Mouse (Mus musculus) kidney, postnatal 10 days (tissue): ENCODE measurements around the gene Prl2b1.

Experiments used
- DNase-seq: peaks from one replicate; pipeline ENCODE4 v3.0.0; 2021; ENCODE audit warnings: mixed read lengths

The Prl2b1 gene

GRCm38 (mm10) chr13:27390746-27391145, at the start of gene Prl2b1:
Gene Prl2b1, minus strand, starts transcription at chr13:27390846.
- DNase-seq, result no peak

- DNase-seq, result no peak
Measured at GRCm38 (mm10) chr13:27438588-27438987, 47.9 kb upstream of the Prl2b1 start, which contains the start of gene Prl8a6. Gene Prl8a6, minus strand, starts transcription at chr13:27438688.

DNA sequence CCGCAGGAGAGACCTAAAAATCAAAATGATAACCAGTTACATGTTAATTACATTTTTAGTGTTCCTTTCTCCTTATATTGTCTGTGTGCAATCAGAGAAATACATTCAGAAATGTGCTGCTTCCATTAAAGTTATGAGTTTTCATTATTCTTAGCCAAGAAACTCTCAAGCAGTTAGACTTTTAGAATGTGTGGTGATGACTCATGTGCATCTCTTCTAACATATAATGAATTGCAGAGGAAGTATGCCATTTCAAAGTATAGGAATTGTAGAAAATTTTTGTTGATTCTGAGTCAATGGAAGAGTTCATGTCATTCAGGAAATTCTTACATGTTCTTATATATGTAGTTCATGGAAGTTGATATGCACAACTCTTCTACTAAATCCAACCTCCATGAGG, 42.5 kb upstream of the Prl2b1 start:
- DNase-seq, result no peak

DNA sequence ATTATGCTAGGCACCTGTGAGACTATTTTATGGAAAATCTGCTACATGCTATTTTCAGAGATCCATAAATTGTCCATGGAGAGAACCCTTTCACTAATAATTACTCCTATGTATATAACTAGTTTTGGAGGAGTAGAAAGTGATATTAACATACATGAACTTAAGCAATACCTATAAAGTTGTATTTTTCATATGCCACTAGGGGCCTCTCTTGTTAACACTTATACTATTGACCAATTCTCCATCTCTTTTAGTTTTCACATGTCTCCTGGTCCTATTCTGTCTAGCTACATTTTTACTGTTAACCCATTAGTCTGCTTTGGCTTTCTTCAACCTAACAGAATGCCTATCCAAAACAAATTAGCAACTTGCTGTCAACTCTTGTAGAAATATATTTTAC, 23.0 kb upstream of the Prl2b1 start:
- DNase-seq, result no peak

- DNase-seq, result no peak
Measured at GRCm38 (mm10) chr13:27399061-27399724, 8.5 kb upstream of the Prl2b1 start.

DNA sequence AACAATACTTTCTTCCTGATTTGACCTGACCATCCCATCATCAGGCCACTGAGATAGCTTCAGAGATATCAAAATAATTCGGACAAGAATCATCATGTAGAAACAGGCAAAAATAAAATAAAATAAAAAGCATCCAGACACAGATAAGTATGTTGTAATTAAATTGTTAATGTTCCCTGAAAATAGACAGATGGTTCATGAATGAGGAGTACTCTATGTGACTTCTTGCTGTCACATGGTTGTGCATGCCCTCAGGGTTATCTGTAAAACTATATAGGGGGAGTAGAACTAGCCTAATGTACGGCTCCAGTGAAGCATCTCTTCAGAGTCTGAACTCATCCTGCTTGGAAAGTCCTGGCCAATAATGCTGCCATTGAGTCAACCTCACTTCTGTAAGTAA, 45.3 kb downstream of the Prl2b1 start, which contains the start of gene Prl8a2:
Prl8a2 (plus strand) TSS at position 301 of the 400 bp plus-strand sequence.
- no peak for DNase-seq

- DNase-seq, result no peak
Measured at GRCm38 (mm10) chr13:27342733-27343275, 47.8 kb downstream of the Prl2b1 start.

DNA sequence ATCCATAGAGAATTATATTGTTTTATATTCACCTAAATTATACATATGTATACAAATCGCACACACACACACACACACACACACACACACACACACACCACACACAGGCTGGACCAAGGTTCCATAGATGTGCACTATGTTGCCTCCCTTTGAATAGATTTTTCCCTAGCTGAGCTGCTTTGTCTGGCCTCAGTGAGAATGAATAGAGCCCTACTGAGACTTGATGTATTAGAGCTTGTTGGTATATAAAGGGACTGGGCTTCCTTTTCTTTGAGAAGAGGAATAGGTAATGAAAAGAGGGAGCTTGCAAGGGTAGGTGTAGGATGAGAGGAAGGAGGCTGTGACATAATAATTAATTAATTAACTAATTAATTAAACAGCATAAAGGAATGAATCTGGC, 55.7 kb downstream of the Prl2b1 start:
- no peak for DNase-seq
